Mouse (Mus musculus) spleen, adult 12 weeks (tissue): ENCODE data around the gene Olfr1342.

ENCODE experiments used
- DNase-seq: peaks from one replicate; pipeline ENCODE4 v3.0.0; 2022; ENCODE audit warnings: low spot score

Gene Olfr1342

DNA sequence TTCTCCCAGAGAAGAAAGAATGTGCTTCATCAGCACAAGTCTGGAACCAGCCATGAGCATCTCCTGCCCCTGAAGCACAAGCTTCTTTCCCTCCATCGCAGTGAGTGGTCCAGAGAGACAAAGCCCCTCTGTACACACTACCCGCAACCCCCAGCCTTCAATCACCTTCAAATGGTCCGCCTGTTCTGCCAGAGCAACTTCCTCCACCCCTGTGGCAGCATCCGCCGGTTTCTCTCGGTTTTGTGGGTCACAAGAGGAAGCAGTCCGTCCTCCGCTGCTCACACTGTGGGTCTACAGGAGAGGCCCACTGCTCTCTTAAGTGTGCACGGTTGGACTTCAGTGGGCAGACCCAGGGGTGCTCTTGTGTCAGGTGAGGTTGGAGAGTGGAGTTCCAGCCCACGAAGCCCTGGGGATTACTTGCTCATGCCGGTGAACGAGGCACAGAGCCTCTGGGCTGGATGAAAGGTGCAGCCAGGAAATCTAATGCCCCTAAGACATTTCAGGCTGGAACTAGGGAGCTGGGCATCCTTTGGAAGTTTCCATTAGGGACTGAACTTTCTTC is at the start of gene Olfr1342:
Gene Olfr1342, minus strand, starts transcription at position 345 of the 562 bp plus-strand sequence.
- DNase-seq = no peak

- no peak for DNase-seq
Observed at GRCm38 (mm10) chr4:118741881-118742280, 49.3 kb upstream of the Olfr1342 start.

GRCm38 (mm10) chr4:118740988-118741698 is 48.6 kb upstream of the Olfr1342 start:
- DNase-seq = no peak

DNA sequence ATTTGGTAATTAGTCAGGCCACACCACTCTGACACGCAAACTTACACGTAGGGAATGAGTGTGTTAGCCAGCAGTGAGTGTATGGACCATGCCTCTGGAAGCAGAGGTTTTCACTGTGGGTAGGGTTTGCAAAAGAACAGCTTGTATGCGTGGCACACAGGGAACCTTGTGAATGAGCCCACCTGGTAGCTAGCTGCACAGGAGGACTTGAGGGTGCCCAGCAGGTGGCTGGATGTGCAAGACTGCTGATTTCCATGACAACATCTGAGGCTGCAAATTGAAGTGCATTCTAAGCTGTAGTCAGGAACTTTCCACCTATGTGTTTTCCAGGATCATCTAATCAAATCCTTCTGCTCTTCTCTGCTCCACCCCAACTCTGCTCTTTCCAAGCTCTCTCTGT is 47.0 kb upstream of the Olfr1342 start:
- DNase-seq = no peak

- no peak for DNase-seq
Observed at GRCm38 (mm10) chr4:118731875-118732274, 39.3 kb upstream of the Olfr1342 start, which contains the start of gene Olfr1339. Gene Olfr1339 (plus strand): TSS chr4:118732175.

GRCm38 (mm10) chr4:118721742-118722483 is 29.4 kb upstream of the Olfr1342 start:
- no peak for DNase-seq

GRCm38 (mm10) chr4:118719838-118720237 is 27.3 kb upstream of the Olfr1342 start, which contains the start of gene Olfr1340:
Gene Olfr1340 (plus strand): TSS chr4:118720138.
- no peak for DNase-seq

DNA sequence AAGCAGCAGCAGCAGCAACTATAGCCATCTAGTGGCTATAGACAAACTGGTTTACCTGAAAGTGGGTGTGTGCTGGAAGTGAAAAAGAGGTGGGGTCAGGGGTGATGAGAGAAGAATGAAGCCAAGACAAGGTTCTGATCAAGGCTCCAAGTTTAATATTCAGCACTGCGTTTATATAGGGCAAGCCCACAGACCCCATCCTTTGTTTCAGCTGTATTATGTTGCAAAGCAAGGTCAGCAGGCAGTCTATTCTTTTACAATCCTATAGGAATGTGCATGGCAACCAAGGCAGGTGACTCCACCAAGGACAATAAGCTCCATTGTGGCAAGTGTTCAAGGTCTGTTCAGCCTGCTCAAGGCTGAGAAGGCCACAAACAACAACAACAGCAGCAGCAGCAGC is 19.1 kb upstream of the Olfr1342 start:
- no peak for DNase-seq

GRCm38 (mm10) chr4:118708086-118708485 is 15.5 kb upstream of the Olfr1342 start:
- DNase-seq = no peak

GRCm38 (mm10) chr4:118703223-118703622 is 10.7 kb upstream of the Olfr1342 start, which contains the start of gene Olfr1341:
Gene Olfr1341 (plus strand): TSS chr4:118703523.
- no peak for DNase-seq

- no peak for DNase-seq
Observed at GRCm38 (mm10) chr4:118693812-118694211, 1.3 kb upstream of the Olfr1342 start.

DNA sequence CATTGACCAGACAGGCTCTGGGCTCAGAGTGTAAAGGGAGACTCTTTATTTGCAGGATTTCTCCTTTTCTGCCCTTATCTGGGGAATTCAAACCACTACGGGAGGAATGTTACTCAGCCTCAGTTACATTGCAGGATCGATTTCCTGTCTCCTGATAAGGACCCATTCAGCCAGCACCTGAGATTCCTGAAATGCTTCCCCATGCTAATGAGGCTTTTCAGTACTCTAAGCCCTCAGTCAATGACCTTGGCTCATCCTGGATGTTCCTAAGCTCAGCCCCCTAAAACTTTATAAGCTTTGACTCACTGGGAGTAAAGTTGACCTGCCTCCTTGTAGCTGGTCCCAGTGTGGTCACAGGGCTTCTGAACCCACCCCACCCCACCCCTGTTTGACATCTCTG is 5.5 kb downstream of the Olfr1342 start:
- DNase-seq = no peak

DNA sequence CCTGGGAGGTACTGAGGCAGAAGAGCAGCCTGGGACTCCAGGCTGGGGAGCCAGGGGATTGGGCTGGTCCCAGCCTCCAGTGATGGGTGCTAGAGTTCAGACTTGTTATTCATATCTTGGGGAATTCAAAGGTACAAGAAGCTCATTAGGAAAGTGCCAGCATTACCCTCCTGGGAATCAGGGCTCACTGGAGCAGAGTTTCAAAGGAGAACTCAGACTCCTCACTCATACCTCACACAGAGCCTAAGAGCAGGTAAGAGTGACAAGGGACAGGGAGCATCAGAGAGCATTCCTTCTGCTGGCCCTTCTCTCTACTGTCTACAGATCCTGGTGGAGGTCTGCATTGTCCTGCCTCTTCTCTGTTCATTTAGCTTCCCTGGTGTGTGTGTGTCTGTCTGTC is 33.9 kb downstream of the Olfr1342 start, which contains the start of gene Olfr62:
Gene Olfr62, plus strand, starts transcription at position 301 of the 400 bp plus-strand sequence.
- no peak for DNase-seq

GRCm38 (mm10) chr4:118645234-118645633 is 47.3 kb downstream of the Olfr1342 start:
- no peak for DNase-seq

DNA sequence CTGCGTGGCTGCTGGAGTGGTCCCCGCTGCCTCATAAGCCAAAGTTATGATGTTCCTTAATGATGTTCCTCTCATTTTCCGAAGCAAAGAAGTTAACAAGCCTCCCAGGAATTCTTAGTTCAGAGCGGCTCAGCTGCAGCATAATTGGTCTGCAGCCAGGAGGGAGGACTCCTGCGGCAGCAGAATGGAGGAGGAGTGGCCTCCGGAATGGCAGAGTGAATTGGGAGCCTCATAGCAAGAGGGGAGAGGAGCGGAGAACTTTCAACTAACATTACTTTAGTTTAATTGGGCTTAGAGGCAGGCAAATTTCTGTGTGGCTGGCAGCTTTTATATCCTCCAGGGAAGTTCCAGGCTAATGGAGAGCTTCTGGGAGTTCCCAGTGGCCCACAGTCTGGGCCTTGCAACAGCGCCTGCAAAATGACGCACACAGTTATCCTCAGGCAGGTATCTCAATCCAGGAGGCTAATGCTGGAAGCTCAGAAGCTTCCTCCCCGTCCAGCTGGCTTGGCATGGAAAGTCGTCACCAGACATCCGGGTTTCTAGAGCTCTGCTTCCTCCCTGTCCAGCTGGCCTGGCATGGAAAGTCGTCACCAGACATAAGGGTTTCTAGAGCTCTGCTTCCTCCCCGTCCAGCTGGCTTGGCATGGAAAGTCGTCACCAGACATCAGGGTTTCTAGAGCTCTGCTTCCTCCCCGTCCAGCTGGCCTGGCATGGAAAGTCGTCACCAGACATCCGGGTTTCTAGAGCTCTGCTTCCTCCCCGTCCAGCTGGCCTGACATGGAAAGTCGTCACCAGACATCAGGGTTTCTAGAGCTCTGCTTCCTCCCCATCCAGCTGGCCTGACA is 50.0 kb downstream of the Olfr1342 start:
- no peak for DNase-seq
